Mouse (Mus musculus) NIH3T3 (cell line): ENCODE measurements at regions not wholly inside any gene's neighbourhood (a gene's known extent, or its start where the extent isn't known, plus 50 kb on each side); places are given as distances from the start of the nearest gene placed in this dataset.

Experiments used
- DNase-seq: peaks from one replicate; pipeline ENCODE4 v3.0.0-alpha.2; 2012; ENCODE audit warnings: low read depth

- DNase-seq: no peak
Measured at GRCm38 (mm10) chr8:33108914-33109313, 319.6 kb upstream of the 5930422O12Rik start.

GRCm38 (mm10) chr8:33115271-33116236, 313.0 kb upstream of the 5930422O12Rik start:
- no peak for DNase-seq

- no peak for DNase-seq
Measured at GRCm38 (mm10) chr8:33123061-33123587, 305.4 kb upstream of the 5930422O12Rik start.

- no peak for DNase-seq
Measured at GRCm38 (mm10) chr8:33126981-33127380, 301.5 kb upstream of the 5930422O12Rik start.

DNA sequence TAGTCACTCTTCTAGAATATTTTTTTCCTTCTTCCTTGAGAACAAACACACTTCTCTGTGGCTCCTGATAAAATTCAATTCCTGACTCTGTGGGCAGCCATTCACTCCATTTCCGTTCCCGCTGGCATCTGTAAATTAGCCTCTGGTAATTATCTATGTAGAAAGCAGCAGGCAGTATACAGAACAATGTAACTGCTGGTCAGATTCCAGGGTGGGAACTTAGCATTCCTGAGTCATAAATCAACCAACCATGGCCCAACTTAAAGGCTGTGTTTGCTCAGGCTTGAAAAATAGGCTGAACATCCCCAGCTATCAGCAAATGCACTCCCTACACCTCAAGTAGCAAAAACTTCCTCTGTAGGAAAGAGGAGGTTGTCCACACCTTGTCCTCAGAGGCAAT, 289.6 kb upstream of the 5930422O12Rik start:
- DNase-seq: peak; percentile 39

DNA sequence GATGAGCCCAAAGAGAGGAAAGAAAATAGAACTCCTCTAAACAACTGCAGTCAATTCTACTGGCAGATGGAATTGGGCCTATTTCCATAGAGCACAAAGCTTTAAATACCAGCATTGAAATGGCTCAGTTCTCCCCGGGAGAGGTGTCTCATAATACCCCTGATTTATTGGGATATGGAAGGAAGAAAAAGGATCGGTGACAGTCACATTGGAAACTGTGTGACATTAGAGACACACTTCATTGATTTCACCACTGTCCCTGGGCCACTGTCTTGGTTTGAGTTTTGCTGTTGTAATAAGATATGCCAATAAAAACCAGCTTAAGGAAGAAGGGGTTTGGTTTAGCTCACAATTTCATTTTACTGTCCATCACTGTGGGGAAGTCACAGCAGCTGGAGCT, 288.7 kb upstream of the 5930422O12Rik start:
- no peak for DNase-seq

DNA sequence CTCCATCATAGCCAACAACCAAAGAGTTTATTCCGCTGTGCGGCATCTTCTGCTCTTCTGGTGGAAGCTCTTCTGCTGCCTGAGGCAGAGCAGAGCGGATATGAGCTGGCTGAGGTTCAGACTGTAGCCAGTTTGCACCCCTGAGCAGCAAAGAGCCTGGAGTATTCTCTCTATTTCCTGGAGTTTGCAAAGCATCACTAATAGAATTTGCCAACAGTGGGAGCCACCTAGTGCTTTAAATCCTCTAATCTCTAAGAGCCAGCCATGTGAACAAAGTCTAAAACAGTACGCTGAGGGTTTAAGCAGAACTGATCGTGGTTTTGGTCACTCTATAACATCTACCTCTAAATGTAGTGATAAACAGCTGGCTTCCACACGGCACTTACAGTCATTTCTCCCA, 250.9 kb upstream of the 5930422O12Rik start:
- DNase-seq: no peak

- DNase-seq: no peak
Measured at GRCm38 (mm10) chr8:33183029-33183428, 245.5 kb upstream of the 5930422O12Rik start.
